ENCODE assay signal across 17 mouse cellular contexts in genomic region chr17:46126608-46127007, GRCm38 (mm10). TPM values are rescaled to one million over a fixed set of nuclear protein-coding genes. Genes with fewer than 3 reads are reported as not detected.
A peak's percentile ranks its signal among the peaks of the same experiment; 100 is the strongest.
DNase-seq lines count a peak whose midpoint lies in the region; ATAC-seq and TF ChIP-seq lines count a peak whose summit lies in the region.
"Had no signal": no experiment of that assay in that cellular context is flagged by ENCODE, and none has a peak within 500 bp of the region (broad histone marks: within the 10 kb centered on the region; RNA-seq: fewer than 3 reads in every experiment).

No protein-coding gene starts in this region.

- peak; percentile 24; the same call in 1 of the 2 replicates for ATAC-seq in kidney, embryonic 14.5 days (ENCODE audit: low FRiP score, low TSS enrichment)
- ATAC-seq in kidney, postnatal 0 days (replicated peaks; ENCODE audit: low FRiP score, low read depth), result no peak
- no peak for ATAC-seq in intestine, embryonic 16.5 days
- ATAC-seq: activated CD4-positive, CD25-positive, alpha-beta regulatory T cell, adult 4 months; forebrain, embryonic 16.5 days; inflammation-experienced regulatory T-cells, adult 6 months; Patski had no signal

- no peak overlapping the region for H3K4me2 ChIP-seq in kidney, embryonic 14.5 days (replicated peaks; ENCODE audit: low read depth, low read length)
- H3K4me2 ChIP-seq in kidney, postnatal 0 days (ENCODE audit: low read length), result no peak overlapping the region
- H3K4me2 ChIP-seq in intestine, embryonic 16.5 days (ENCODE audit: low read depth, low read length), result no peak overlapping the region
- H3K4me2 ChIP-seq: embryonic facial prominence, embryonic 12.5 days; neural tube, embryonic 13.5 days had no signal

- no peaks in the 10 kb centered on the region for H3K27me3 ChIP-seq in kidney, embryonic 14.5 days (ENCODE audit: control insufficient read depth, insufficient read depth, low read length)
- no peaks in the 10 kb centered on the region for H3K27me3 ChIP-seq in kidney, postnatal 0 days (ENCODE audit: insufficient read depth, low read length)
- no peaks in the 10 kb centered on the region for H3K27me3 ChIP-seq in intestine, embryonic 16.5 days (replicated peaks; ENCODE audit: control insufficient read depth, insufficient read depth, low read length)
- H3K27me3 ChIP-seq: embryonic facial prominence, embryonic 12.5 days; neural tube, embryonic 13.5 days; Patski had no signal

- TF ChIP-seq CTCF in kidney, postnatal 0 days (IDR thresholded peaks at IDR 0.05; ENCODE audit: low read depth), result no peak
- TF ChIP-seq CTCF in lung, adult 2 months (IDR thresholded peaks at IDR 0.05; ENCODE audit: insufficient read depth, low read length), result no peak

- no peak overlapping the region for H3K4me3 ChIP-seq in kidney, embryonic 14.5 days (ENCODE audit: low read length)
- no peak overlapping the region for H3K4me3 ChIP-seq in kidney, postnatal 0 days (replicated peaks; ENCODE audit: low read depth, low read length)
- H3K4me3 ChIP-seq in lung, adult 2 months (replicated peaks; ENCODE audit: extremely low read depth, low read depth, low read length), result no peak overlapping the region
- H3K4me3 ChIP-seq in intestine, embryonic 16.5 days (ENCODE audit: low read length), result no peak overlapping the region
- H3K4me3 ChIP-seq: embryonic facial prominence, embryonic 12.5 days; hindbrain, embryonic 10.5 days; neural tube, embryonic 13.5 days had no signal

- no peaks in the 10 kb centered on the region for H3K9me3 ChIP-seq in kidney, embryonic 14.5 days (ENCODE audit: control insufficient read depth, low read length)
- no peaks in the 10 kb centered on the region for H3K9me3 ChIP-seq in kidney, postnatal 0 days (replicated peaks; ENCODE audit: low read length)
- H3K9me3 ChIP-seq in intestine, embryonic 16.5 days (ENCODE audit: control insufficient read depth, low read length), result no peaks in the 10 kb centered on the region
- H3K9me3 ChIP-seq: embryonic facial prominence, embryonic 12.5 days; hindbrain, embryonic 10.5 days; neural tube, embryonic 13.5 days had no signal

- no peak overlapping the region for H3K9ac ChIP-seq in kidney, embryonic 14.5 days (ENCODE audit: low read depth, low read length)
- H3K9ac ChIP-seq in kidney, postnatal 0 days (ENCODE audit: low read depth, low read length), result no peak overlapping the region
- H3K9ac ChIP-seq in intestine, embryonic 16.5 days (ENCODE audit: low read depth, low read length), result no peak overlapping the region
- H3K9ac ChIP-seq: embryonic facial prominence, embryonic 12.5 days; neural tube, embryonic 13.5 days had no signal

- no peak for TF ChIP-seq POLR2A in lung, adult 2 months (IDR thresholded peaks at IDR 0.05; ENCODE audit: borderline replicate concordance, extremely low read depth, low read depth, low read length)

- H3K27ac ChIP-seq in kidney, embryonic 14.5 days (ENCODE audit: low read depth, low read length), result peak overlapping the region; percentile 0; the same call in 1 of the 2 replicates
- peak overlapping the region; percentile 19; the same call in 1 of the 2 replicates for H3K27ac ChIP-seq in kidney, postnatal 0 days
- no peak overlapping the region for H3K27ac ChIP-seq in intestine, embryonic 16.5 days (ENCODE audit: low read length)
- H3K27ac ChIP-seq: embryonic facial prominence, embryonic 12.5 days; hindbrain, embryonic 10.5 days; neural tube, embryonic 13.5 days had no signal

- DNase-seq in kidney, adult 18-20 months, result no peak
- peak; percentile 33 for DNase-seq in kidney, postnatal 0 days (ENCODE audit: low spot score)
- DNase-seq in lung, adult 2 months, result peak; percentile 37
- DNase-seq in lung, postnatal 36 days, result peak; percentile 87
- DNase-seq in cerebellum, adult 11-12 months, result no peak
- DNase-seq: cerebellum, adult 2 months; gastrocnemius, postnatal 10 days; right cerebral cortex, postnatal 14 days had no signal

- H3K36me3 ChIP-seq in kidney, embryonic 14.5 days (ENCODE audit: control insufficient read depth, insufficient read depth, low read length), result peaks cover 79% of the 10 kb centered on the region
- H3K36me3 ChIP-seq in kidney, postnatal 0 days (ENCODE audit: insufficient read depth, low read length), result peaks cover 61% of the 10 kb centered on the region
- H3K36me3 ChIP-seq in intestine, embryonic 16.5 days (ENCODE audit: control insufficient read depth, insufficient read depth, low read length), result peaks cover 39% of the 10 kb centered on the region

- H3K4me1 ChIP-seq in kidney, embryonic 14.5 days (ENCODE audit: control insufficient read depth, insufficient read depth, low read length), result no peaks in the 10 kb centered on the region; the same call in 1 of the 2 replicates
- H3K4me1 ChIP-seq in kidney, postnatal 0 days (replicated peaks; ENCODE audit: insufficient read depth, low read length), result no peaks in the 10 kb centered on the region; the same call in 1 of the 2 replicates
- H3K4me1 ChIP-seq in lung, adult 2 months (ENCODE audit: control insufficient read depth, insufficient read depth, low read length), result peaks cover 16% of the 10 kb centered on the region
- no peaks in the 10 kb centered on the region for H3K4me1 ChIP-seq in intestine, embryonic 16.5 days (ENCODE audit: control insufficient read depth, insufficient read depth, low read length)
- H3K4me1 ChIP-seq: embryonic facial prominence, embryonic 12.5 days; hindbrain, embryonic 10.5 days; neural tube, embryonic 13.5 days had no signal

- WGBS in kidney, embryonic 14.5 days, result 28% methylated on average over 6 of the region's 6 CpGs
- 34% methylated on average over 6 of the region's 6 CpGs for WGBS in kidney, postnatal 0 days
- 44% methylated on average over 6 of the region's 6 CpGs for WGBS in lung, adult 2 months
- 57% methylated on average over 6 of the region's 6 CpGs for WGBS in intestine, embryonic 16.5 days

RNA-seq across cellular contexts. Expression of gene Mrps18a, which starts 15.8 kb away (rescaled TPM):
- 149 and 164 TPM in 2 replicates for polyA plus RNA-seq in kidney, embryonic 14.5 days (2014; fragmentation: Nextera tagmentation; extraction: Ambion mirVana)
- polyA plus RNA-seq in kidney, postnatal 0 days (2015; fragmentation: Nextera tagmentation; extraction: Ambion mirVana), result 171 and 188 TPM in 2 replicates
- polyA plus RNA-seq in lung, adult 2 months (2012; rRNA removed), result 41.3 and 44.9 TPM in 2 replicates
- 159 and 164 TPM in 2 replicates for polyA plus RNA-seq in intestine, embryonic 16.5 days (2015; fragmentation: Nextera tagmentation; extraction: Ambion mirVana)

RNA-seq across cellular contexts. Expression of gene Rsph9, which starts 17.4 kb away (rescaled TPM):
- 14.4 and 14.8 TPM in 2 replicates for polyA plus RNA-seq in kidney, embryonic 14.5 days (2014; fragmentation: Nextera tagmentation; extraction: Ambion mirVana)
- polyA plus RNA-seq in kidney, postnatal 0 days (2015; fragmentation: Nextera tagmentation; extraction: Ambion mirVana), result 18.8 and 19.8 TPM in 2 replicates
- 26.0 and 28.1 TPM in 2 replicates for polyA plus RNA-seq in lung, adult 2 months (2012; rRNA removed)
- 6.4 and 8.8 TPM in 2 replicates for polyA plus RNA-seq in intestine, embryonic 16.5 days (2015; fragmentation: Nextera tagmentation; extraction: Ambion mirVana)

RNA-seq across cellular contexts. Expression of gene Mad2l1bp, which starts 26.7 kb away (rescaled TPM):
- 34.2 and 34.6 TPM in 2 replicates for polyA plus RNA-seq in kidney, embryonic 14.5 days (2014; fragmentation: Nextera tagmentation; extraction: Ambion mirVana)
- polyA plus RNA-seq in kidney, postnatal 0 days (2015; fragmentation: Nextera tagmentation; extraction: Ambion mirVana), result 32.4 and 35.6 TPM in 2 replicates
- 13.1 and 13.8 TPM in 2 replicates for polyA plus RNA-seq in lung, adult 2 months (2012; rRNA removed)
- 35.4 and 37.1 TPM in 2 replicates for polyA plus RNA-seq in intestine, embryonic 16.5 days (2015; fragmentation: Nextera tagmentation; extraction: Ambion mirVana)

RNA-seq across cellular contexts. Expression of gene Gtpbp2, which starts 34.2 kb away (rescaled TPM):
- polyA plus RNA-seq in kidney, embryonic 14.5 days (2014; fragmentation: Nextera tagmentation; extraction: Ambion mirVana), result 35.6 and 36.0 TPM in 2 replicates
- polyA plus RNA-seq in kidney, postnatal 0 days (2015; fragmentation: Nextera tagmentation; extraction: Ambion mirVana), result 25.4 and 26.3 TPM in 2 replicates
- polyA plus RNA-seq in lung, adult 2 months (2012; rRNA removed), result 134 and 161 TPM in 2 replicates
- polyA plus RNA-seq in intestine, embryonic 16.5 days (2015; fragmentation: Nextera tagmentation; extraction: Ambion mirVana), result 25.3 and 29.2 TPM in 2 replicates

Comparison
In these comparisons a context has a peak if more than half of its experiments do, and no peak if none do; other contexts are left out.
1. DNase-seq: peak in kidney, postnatal 0 days (single experiment), lung, adult 2 months (single experiment) and lung, postnatal 36 days (single experiment); none in kidney, adult 18-20 months (single experiment) and cerebellum, adult 11-12 months (single experiment).